Mouse (Mus musculus) small intestine, adult 2 months (tissue): Measurements from ENCODE around the gene Cacng2. TPM values are rescaled to one million over a fixed set of nuclear protein-coding genes. Genes with fewer than 3 reads are reported as not detected.

Experiments used
- H3K27ac ChIP-seq: fragments of 200-500 bp; 2 replicates; pipeline ENCODE4 v1.5.1; 2012; ENCODE audit warnings: low read depth, low read length, control low read depth, inconsistent platforms; ENCODE audit not compliant: insufficient read depth
- H3K27me3 ChIP-seq: fragments of 200-500 bp; 2 replicates; pipeline ENCODE4 v1.6.1; 2012; ENCODE audit warnings: mild to moderate bottlenecking, moderate library complexity, low read length, inconsistent platforms; ENCODE audit not compliant: control insufficient read depth, insufficient read depth
- H3K36me3 ChIP-seq: fragments of 200-500 bp; 2 replicates; pipeline ENCODE4 v1.6.1; 2012; ENCODE audit warnings: mild to moderate bottlenecking, low read length, control low read depth, inconsistent platforms; ENCODE audit not compliant: control insufficient read depth, insufficient read depth
- H3K4me1 ChIP-seq: fragments of 200-500 bp; 2 replicates; pipeline ENCODE4 v1.6.1; 2012; ENCODE audit warnings: low read length, inconsistent platforms, mixed read lengths; ENCODE audit not compliant: control insufficient read depth, insufficient read depth, insufficient read length
- H3K4me3 ChIP-seq: fragments of 200-500 bp; 2 replicates; pipeline ENCODE4 v1.5.1; 2012; ENCODE audit warnings: low read depth, mild to moderate bottlenecking, control low read depth, inconsistent platforms, low read length, moderate library complexity
- CTCF ChIP-seq: fragments of 200-500 bp; IDR thresholded peaks from 2 replicates; pipeline ENCODE4 v1.5.1; 2012; ENCODE audit warnings: low read depth, mild to moderate bottlenecking, control low read depth, inconsistent platforms, low read length, moderate library complexity, mixed read lengths; ENCODE audit not compliant: insufficient replicate concordance, insufficient read length; ENCODE audit errors: extremely low read depth
- POLR2A ChIP-seq: fragments of 200-500 bp; IDR thresholded peaks from 2 replicates; pipeline ENCODE4 v1.6.1; 2012; ENCODE audit warnings: low read depth, mild to moderate bottlenecking, control low read depth, inconsistent platforms, low read length, moderate library complexity
- WGBS: fragments of 180-500 bp; shearing (Covaris S2); methylation state at CpG from one replicate; pipeline ENCODE4 v1.1.7; 2018; 5-methylcytosine and 5-hydroxymethylcytosine counted together
- polyA plus RNA-seq: library from polyadenylated mRNA; depleted of rRNA; stranded (reverse); fragments of >200 nt; gene quantifications from 2 replicates; pipeline ENCODE4 v1.2.3, GENCODE M21; 2012; rRNA removed

Cacng2 gene
- polyA plus RNA-seq, 1 experiment, result 0.04 TPM

DNA sequence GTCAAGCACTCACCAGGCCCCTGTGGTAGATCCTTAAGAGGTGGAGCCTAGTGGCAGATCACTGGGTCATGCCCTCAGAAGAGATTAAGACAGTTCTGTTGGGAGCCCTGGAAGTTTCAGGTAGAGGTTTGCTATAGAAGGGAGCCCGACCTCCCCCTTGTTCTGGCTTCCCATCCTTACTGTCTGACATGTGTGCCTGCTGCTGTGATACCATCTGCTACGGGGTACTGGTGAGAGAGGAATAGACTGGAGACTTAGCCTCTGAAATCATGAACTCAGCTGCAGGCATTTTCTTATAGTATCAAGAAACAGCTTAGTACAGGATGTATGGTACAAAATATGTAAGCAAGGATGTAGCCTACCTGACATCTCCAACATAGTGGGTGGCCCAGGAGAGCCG is 166.9 kb downstream of the Cacng2 start:
- peaks cover 14% of the 10 kb centered on the region for H3K4me1 ChIP-seq
- TF ChIP-seq CTCF (no peak), POLR2A (no peak)
- no peaks in the 10 kb centered on the region for H3K36me3 ChIP-seq
- H3K27ac ChIP-seq, result no peak overlapping the region
- H3K4me3 ChIP-seq, result no peak overlapping the region
- H3K27me3 ChIP-seq, result peaks cover 5% of the 10 kb centered on the region; the same call in 1 of the 2 replicates
- WGBS, result 88% methylated on average over 3 of the region's 3 CpGs

DNA sequence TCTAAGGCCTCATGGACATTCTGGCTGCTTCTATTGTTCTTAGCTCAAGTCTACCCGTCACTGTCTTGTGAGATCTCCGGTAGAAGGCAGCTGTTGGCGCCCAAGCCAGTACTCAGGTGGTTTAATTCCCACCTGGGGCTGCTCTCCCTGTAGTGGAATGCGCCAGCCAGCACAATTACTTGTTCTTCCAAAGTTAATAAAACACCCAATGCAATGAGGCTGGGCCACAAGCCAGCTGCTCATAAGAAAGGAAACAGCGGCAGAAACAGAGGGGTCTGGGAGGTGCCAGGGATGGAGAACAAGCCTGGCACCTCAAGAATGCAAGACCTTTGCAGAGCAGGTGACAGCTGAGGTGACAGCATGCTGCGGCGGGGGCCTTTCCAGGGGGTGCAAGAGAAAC is 170.8 kb downstream of the Cacng2 start:
- WGBS, result 29% methylated on average over 7 of the region's 7 CpGs
- Histone ChIP-seq H3K27me3 (no peaks in the 10 kb centered on the region), H3K4me3 (no peak overlapping the region), H3K36me3 (no peaks in the 10 kb centered on the region), H3K27ac (no peak overlapping the region), H3K4me1 (no peaks in the 10 kb centered on the region)
- TF ChIP-seq POLR2A (no peak), CTCF (no peak)

- TF ChIP-seq CTCF (no peak), POLR2A (no peak)
- WGBS, result 84% methylated on average over 4 of the region's 4 CpGs
- no peaks in the 10 kb centered on the region for H3K27me3 ChIP-seq
- H3K4me1 ChIP-seq, result no peaks in the 10 kb centered on the region
- H3K36me3 ChIP-seq, result no peaks in the 10 kb centered on the region
- no peak overlapping the region for H3K4me3 ChIP-seq
- no peak overlapping the region for H3K27ac ChIP-seq
Measured at GRCm38 (mm10) chr15:77945711-77946110, 174.1 kb downstream of the Cacng2 start.

Other genes starting within 250 kb of the Cacng2 start
- gene Txn2, start 191.0 kb downstream of the Cacng2 start, polyA plus RNA-seq, result 157 and 222 TPM in 2 replicates
- gene Foxred2, start 163.3 kb downstream of the Cacng2 start, polyA plus RNA-seq, result 0.90 and 1.7 TPM in 2 replicates
- 50.1 and 89.4 TPM in 2 replicates for gene Eif3d, start 149.2 kb downstream of the Cacng2 start, polyA plus RNA-seq
- 9.3 and 18.7 TPM in 2 replicates for gene Ift27, start 54.1 kb upstream of the Cacng2 start, polyA plus RNA-seq
- gene Pvalb, start 86.4 kb upstream of the Cacng2 start, polyA plus RNA-seq, result not detected in 2 replicates
- 11.7 and 14.6 TPM in 2 replicates for gene Ncf4, start 124.8 kb upstream of the Cacng2 start, polyA plus RNA-seq
- 2.4 and 3.5 TPM in 2 replicates for gene Csf2rb2, start 185.7 kb upstream of the Cacng2 start, polyA plus RNA-seq
- gene Csf2rb, start 205.7 kb upstream of the Cacng2 start, polyA plus RNA-seq, result 8.9 and 9.1 TPM in 2 replicates